Mouse (Mus musculus): ENCODE data around the gene Spsb3. TPM values are rescaled to one million over a fixed set of nuclear protein-coding genes. Genes with fewer than 3 reads are reported as not detected.

Gene Spsb3
- total RNA-seq, 1 experiment from 2014 or later = 6.0 TPM

GRCm38 (mm10) chr17:24861785-24862184, 24.7 kb upstream of the Spsb3 start:
- no peak for ATAC-seq (replicated peaks in 1 of 2; ENCODE audit: insufficient read depth in 1 of 2, low FRiP score in 2 of 2, low TSS enrichment in 1 of 2, low read depth in 1 of 2, poor library complexity in 2 of 2, severe bottlenecking in 2 of 2)

- ATAC-seq (replicated peaks in 1 of 2; ENCODE audit: insufficient read depth in 1 of 2, low FRiP score in 2 of 2, low TSS enrichment in 1 of 2, low read depth in 1 of 2, poor library complexity in 2 of 2, severe bottlenecking in 2 of 2) = no peak
Measured at GRCm38 (mm10) chr17:24865776-24866175, 20.7 kb upstream of the Spsb3 start, which contains the start of gene Igfals. Gene Igfals (plus strand): TSS chr17:24865997.

- no peak for ATAC-seq (replicated peaks in 1 of 2; ENCODE audit: insufficient read depth in 1 of 2, low FRiP score in 2 of 2, low TSS enrichment in 1 of 2, low read depth in 1 of 2, poor library complexity in 2 of 2, severe bottlenecking in 2 of 2)
Measured at GRCm38 (mm10) chr17:24867914-24868313, 18.5 kb upstream of the Spsb3 start.

- no peak for ATAC-seq (replicated peaks in 1 of 2; ENCODE audit: insufficient read depth in 1 of 2, low FRiP score in 2 of 2, low TSS enrichment in 1 of 2, low read depth in 1 of 2, poor library complexity in 2 of 2, severe bottlenecking in 2 of 2)
Measured at GRCm38 (mm10) chr17:24873695-24874404, 12.6 kb upstream of the Spsb3 start.

GRCm38 (mm10) chr17:24874405-24874745, 12.1 kb upstream of the Spsb3 start:
- no peak for ATAC-seq (replicated peaks in 1 of 2; ENCODE audit: insufficient read depth in 1 of 2, low FRiP score in 2 of 2, low TSS enrichment in 1 of 2, low read depth in 1 of 2, poor library complexity in 2 of 2, severe bottlenecking in 2 of 2)

GRCm38 (mm10) chr17:24874989-24875388, 11.5 kb upstream of the Spsb3 start:
- no peak for ATAC-seq (replicated peaks in 1 of 2; ENCODE audit: insufficient read depth in 1 of 2, low FRiP score in 2 of 2, low TSS enrichment in 1 of 2, low read depth in 1 of 2, poor library complexity in 2 of 2, severe bottlenecking in 2 of 2)

- no peak for ATAC-seq (replicated peaks in 1 of 2; ENCODE audit: insufficient read depth in 1 of 2, low FRiP score in 2 of 2, low TSS enrichment in 1 of 2, low read depth in 1 of 2, poor library complexity in 2 of 2, severe bottlenecking in 2 of 2)
Measured at GRCm38 (mm10) chr17:24877336-24878116, 8.9 kb upstream of the Spsb3 start.

- ATAC-seq (replicated peaks in 1 of 2; ENCODE audit: insufficient read depth in 1 of 2, low FRiP score in 2 of 2, low TSS enrichment in 1 of 2, low read depth in 1 of 2, poor library complexity in 2 of 2, severe bottlenecking in 2 of 2) = no peak
Measured at GRCm38 (mm10) chr17:24878117-24878397, 8.4 kb upstream of the Spsb3 start.

- ATAC-seq (replicated peaks in 1 of 2; ENCODE audit: insufficient read depth in 1 of 2, low FRiP score in 2 of 2, low TSS enrichment in 1 of 2, low read depth in 1 of 2, poor library complexity in 2 of 2, severe bottlenecking in 2 of 2) = no peak
Measured at GRCm38 (mm10) chr17:24878531-24878930, 7.9 kb upstream of the Spsb3 start.

- peak in 1 of 2 experiments; percentile 8; a peak in 1 of 4 replicates for ATAC-seq (replicated peaks in 1 of 2; ENCODE audit: insufficient read depth in 1 of 2, low FRiP score in 2 of 2, low TSS enrichment in 1 of 2, low read depth in 1 of 2, poor library complexity in 2 of 2, severe bottlenecking in 2 of 2)
Measured at GRCm38 (mm10) chr17:24881738-24882440, 4.6 kb upstream of the Spsb3 start.

- ATAC-seq (replicated peaks in 1 of 2; ENCODE audit: insufficient read depth in 1 of 2, low FRiP score in 2 of 2, low TSS enrichment in 1 of 2, low read depth in 1 of 2, poor library complexity in 2 of 2, severe bottlenecking in 2 of 2) = no peak
Measured at GRCm38 (mm10) chr17:24884391-24884790, 2.1 kb upstream of the Spsb3 start.

- ATAC-seq (replicated peaks in 1 of 2; ENCODE audit: insufficient read depth in 1 of 2, low FRiP score in 2 of 2, low TSS enrichment in 1 of 2, low read depth in 1 of 2, poor library complexity in 2 of 2, severe bottlenecking in 2 of 2) = no peak
Measured at GRCm38 (mm10) chr17:24885356-24886133, 898 bp upstream of the Spsb3 start.

GRCm38 (mm10) chr17:24886932-24887271, 459 bp downstream of the Spsb3 start:
- no peak for ATAC-seq (replicated peaks in 1 of 2; ENCODE audit: insufficient read depth in 1 of 2, low FRiP score in 2 of 2, low TSS enrichment in 1 of 2, low read depth in 1 of 2, poor library complexity in 2 of 2, severe bottlenecking in 2 of 2)

- ATAC-seq (replicated peaks in 1 of 2; ENCODE audit: insufficient read depth in 1 of 2, low FRiP score in 2 of 2, low TSS enrichment in 1 of 2, low read depth in 1 of 2, poor library complexity in 2 of 2, severe bottlenecking in 2 of 2) = no peak
Measured at GRCm38 (mm10) chr17:24887291-24888080, 1.0 kb downstream of the Spsb3 start.

- no peak for ATAC-seq (replicated peaks in 1 of 2; ENCODE audit: insufficient read depth in 1 of 2, low FRiP score in 2 of 2, low TSS enrichment in 1 of 2, low read depth in 1 of 2, poor library complexity in 2 of 2, severe bottlenecking in 2 of 2)
Measured at GRCm38 (mm10) chr17:24888862-24889261, 2.4 kb downstream of the Spsb3 start.

GRCm38 (mm10) chr17:24890151-24891092, 4.0 kb downstream of the Spsb3 start:
- ATAC-seq (replicated peaks in 1 of 2; ENCODE audit: insufficient read depth in 1 of 2, low FRiP score in 2 of 2, low TSS enrichment in 1 of 2, low read depth in 1 of 2, poor library complexity in 2 of 2, severe bottlenecking in 2 of 2) = no peak
